Mouse (Mus musculus) lung, postnatal 0 days (tissue): ENCODE results near the gene Gm45711.

Source experiments
- CTCF ChIP-seq: IDR thresholded peaks from 2 replicates; pipeline ENCODE4 v1.5.1; 2016; ENCODE audit warnings: antibody characterized with exemption, mild to moderate bottlenecking
- EP300 ChIP-seq: IDR thresholded peaks from 2 replicates; pipeline ENCODE4 v1.6.1; 2016; ENCODE audit warnings: antibody characterized with exemption, mild to moderate bottlenecking, control low read depth

GRCm38 (mm10) chr8:104247908-104248275, 62.0 kb downstream of the Gm45711 start:
- TF ChIP-seq CTCF (no peak), EP300 (no peak)
